Mouse (Mus musculus) G1E (cell line): ENCODE results near the gene Olfr857.
"Not testable (repeated sequence)": the region's sequence is repeated elsewhere in the genome, so short reads cannot be mapped to it uniquely, and the experiment has no call there.

ENCODE experiments used
- CTCF ChIP-seq: IDR thresholded peaks from 2 replicates; pipeline ENCODE4 v1.5.1; 2012; ENCODE audit warnings: low read depth, low read length, inconsistent platforms, mixed read lengths
- GATA1 ChIP-seq: IDR thresholded peaks from 2 replicates; pipeline ENCODE4 v1.6.1; 2012; ENCODE audit warnings: borderline replicate concordance, low read length, inconsistent platforms, mixed read lengths
- POLR2AphosphoS5 ChIP-seq: IDR thresholded peaks from 2 replicates; pipeline ENCODE4 v1.6.1; 2012; ENCODE audit warnings: low read depth, low read length, inconsistent platforms; ENCODE audit not compliant: insufficient replicate concordance
- TAL1 ChIP-seq: conservative IDR thresholded peaks from 2 replicates; pipeline ENCODE4 v1.6.1; 2012; ENCODE audit warnings: low read depth, low read length, inconsistent platforms, mixed read lengths

- not testable (repeated sequence) for TF ChIP-seq CTCF, GATA1, POLR2AphosphoS5, TAL1
Observed at GRCm38 (mm10) chr9:19704546-19704945, 4.7 kb upstream of the Olfr857 start.
